Mouse (Mus musculus) forebrain, embryonic 12.5 days (tissue): ENCODE data around the gene Ccm2. TPM values are rescaled to one million over a fixed set of nuclear protein-coding genes. Genes with fewer than 3 reads are reported as not detected.

Experiments used
- ATAC-seq: fragments of 200-750 bp; cut with Nextera tagmentation; 2 replicates; pipeline ENCODE4 v1.8.0; 2017; ENCODE audit warnings: moderate TSS enrichment; ENCODE audit not compliant: low FRiP score
- H3K27ac ChIP-seq: fragments of 300-500 bp; sonication (generic); 2 replicates; pipeline ENCODE4 v1.5.1; 2016; ENCODE audit warnings: mild to moderate bottlenecking
- H3K27me3 ChIP-seq: fragments of 300-500 bp; sonication (generic); 2 replicates; pipeline ENCODE4 v1.6.1; 2016; ENCODE audit warnings: mild to moderate bottlenecking
- H3K36me3 ChIP-seq: fragments of 300-500 bp; sonication (generic); replicated peaks from 2 replicates; pipeline ENCODE4 v1.6.1; 2016; ENCODE audit warnings: mild to moderate bottlenecking
- H3K4me1 ChIP-seq: fragments of 300-500 bp; sonication (generic); 2 replicates; pipeline ENCODE4 v1.6.1; 2016
- H3K4me2 ChIP-seq: fragments of 300-500 bp; sonication (generic); 2 replicates; pipeline ENCODE4 v1.6.1; 2016; ENCODE audit warnings: mild to moderate bottlenecking, moderate library complexity
- H3K4me3 ChIP-seq: fragments of 300-500 bp; sonication (generic); replicated peaks from 2 replicates; pipeline ENCODE4 v1.5.1; 2016; ENCODE audit warnings: mild to moderate bottlenecking
- H3K9ac ChIP-seq: fragments of 300-500 bp; sonication (generic); 2 replicates; pipeline ENCODE4 v1.6.1; 2016; ENCODE audit warnings: mild to moderate bottlenecking
- H3K9me3 ChIP-seq: fragments of 300-500 bp; sonication (generic); 2 replicates; pipeline ENCODE4 v1.6.1; 2016
- WGBS: fragments of 180-500 bp; shearing (Covaris S2); methylation state at CpG from one replicate; pipeline ENCODE4 v1.1.7; 2016; 5-methylcytosine and 5-hydroxymethylcytosine counted together
- polyA plus RNA-seq: library from polyadenylated mRNA; unstranded; fragments of >200 nt; fragmentation: Nextera tagmentation; extraction: Ambion mirVana; gene quantifications from 2 replicates; pipeline ENCODE4 v1.2.1, GENCODE M21; 2016

Gene Ccm2
- 89.9 and 90.7 TPM in 2 replicates for polyA plus RNA-seq

GRCm38 (mm10) chr11:6546205-6547013 lies at the start of gene Ccm2:
Ccm2 (plus strand) TSS chr11:6546887.
- Histone ChIP-seq H3K4me3 (peak within 1 kb of the TSS; percentile 95), H3K36me3 (no peaks in the 10 kb centered on the region; the same call in 1 of the 2 replicates), H3K4me1 (peaks cover 8% of the 10 kb centered on the region), H3K9ac (peak within 1 kb of the TSS; percentile 91), H3K9me3 (no peaks in the 10 kb centered on the region), H3K4me2 (peak within 1 kb of the TSS; percentile 73), H3K27me3 (no peaks in the 10 kb centered on the region), H3K27ac (peak within 1 kb of the TSS; percentile 98)
- ATAC-seq: peak; percentile 96
- WGBS: 2% methylated on average over 50 of the region's 57 CpGs

- H3K36me3 ChIP-seq: no peaks in the 10 kb centered on the region
- 83% methylated on average over 12 of the region's 12 CpGs for WGBS
- no peaks in the 10 kb centered on the region for H3K4me1 ChIP-seq
- H3K27me3 ChIP-seq: no peaks in the 10 kb centered on the region
- ATAC-seq: no peak
- no peak overlapping the region for H3K9ac ChIP-seq
- no peaks in the 10 kb centered on the region for H3K9me3 ChIP-seq
- no peak overlapping the region for H3K4me2 ChIP-seq
- H3K27ac ChIP-seq: no peak overlapping the region
- no peak overlapping the region for H3K4me3 ChIP-seq
These were observed 49.3 kb upstream of the Ccm2 start for GRCm38 (mm10) chr11:6497311-6497948.

GRCm38 (mm10) chr11:6502506-6502905 lies 44.2 kb upstream of the Ccm2 start:
- ATAC-seq: no peak
- H3K4me2 ChIP-seq: no peak overlapping the region
- H3K27ac ChIP-seq: no peak overlapping the region
- H3K9me3 ChIP-seq: no peaks in the 10 kb centered on the region
- H3K9ac ChIP-seq: no peak overlapping the region
- no peak overlapping the region for H3K4me3 ChIP-seq
- 99% methylated on average over 2 of the region's 2 CpGs for WGBS
- no peaks in the 10 kb centered on the region for H3K36me3 ChIP-seq
- H3K27me3 ChIP-seq: no peaks in the 10 kb centered on the region
- H3K4me1 ChIP-seq: no peaks in the 10 kb centered on the region

- Histone ChIP-seq H3K36me3 (no peaks in the 10 kb centered on the region), H3K27me3 (no peaks in the 10 kb centered on the region), H3K4me3 (no peak overlapping the region), H3K4me2 (no peak overlapping the region), H3K27ac (no peak overlapping the region), H3K4me1 (no peaks in the 10 kb centered on the region), H3K9me3 (no peaks in the 10 kb centered on the region), H3K9ac (no peak overlapping the region)
- 82% methylated on average over 3 of the region's 3 CpGs for WGBS
- ATAC-seq: no peak
These were observed 42.5 kb upstream of the Ccm2 start for GRCm38 (mm10) chr11:6504226-6504625.

- no peaks in the 10 kb centered on the region for H3K9me3 ChIP-seq
- ATAC-seq: no peak
- no peaks in the 10 kb centered on the region for H3K36me3 ChIP-seq
- H3K4me1 ChIP-seq: no peaks in the 10 kb centered on the region
- no peak overlapping the region for H3K4me3 ChIP-seq
- no peaks in the 10 kb centered on the region for H3K27me3 ChIP-seq
- no peak overlapping the region for H3K4me2 ChIP-seq
- WGBS: 82% methylated on average over 6 of the region's 6 CpGs
- no peak overlapping the region for H3K9ac ChIP-seq
- H3K27ac ChIP-seq: no peak overlapping the region
These were observed 42.0 kb upstream of the Ccm2 start for GRCm38 (mm10) chr11:6504689-6505088.

GRCm38 (mm10) chr11:6506516-6506915 lies 40.2 kb upstream of the Ccm2 start:
- Histone ChIP-seq H3K27ac (no peak overlapping the region), H3K9ac (no peak overlapping the region), H3K4me3 (no peak overlapping the region), H3K4me2 (no peak overlapping the region), H3K4me1 (no peaks in the 10 kb centered on the region), H3K36me3 (no peaks in the 10 kb centered on the region), H3K9me3 (no peaks in the 10 kb centered on the region), H3K27me3 (no peaks in the 10 kb centered on the region)
- WGBS: 90% methylated on average over 9 of the region's 9 CpGs
- ATAC-seq: no peak

- Histone ChIP-seq H3K4me2 (no peak overlapping the region), H3K27me3 (no peaks in the 10 kb centered on the region), H3K9me3 (no peaks in the 10 kb centered on the region), H3K9ac (no peak overlapping the region), H3K4me3 (no peak overlapping the region), H3K4me1 (no peaks in the 10 kb centered on the region), H3K27ac (no peak overlapping the region), H3K36me3 (no peaks in the 10 kb centered on the region)
- WGBS: 64% methylated on average over 1 of the region's 1 CpGs
- no peak for ATAC-seq
These were observed 38.3 kb upstream of the Ccm2 start for GRCm38 (mm10) chr11:6508269-6508876.

GRCm38 (mm10) chr11:6514837-6515236 lies 31.9 kb upstream of the Ccm2 start:
- 50% methylated on average over 7 of the region's 7 CpGs for WGBS
- no peak overlapping the region for H3K4me3 ChIP-seq
- no peak for ATAC-seq
- no peak overlapping the region for H3K9ac ChIP-seq
- no peak overlapping the region for H3K4me2 ChIP-seq
- H3K27me3 ChIP-seq: no peaks in the 10 kb centered on the region
- no peaks in the 10 kb centered on the region for H3K9me3 ChIP-seq
- H3K27ac ChIP-seq: no peak overlapping the region
- H3K36me3 ChIP-seq: no peaks in the 10 kb centered on the region
- no peaks in the 10 kb centered on the region for H3K4me1 ChIP-seq

GRCm38 (mm10) chr11:6519491-6520033 lies 27.1 kb upstream of the Ccm2 start:
- 78% methylated on average over 11 of the region's 11 CpGs for WGBS
- Histone ChIP-seq H3K4me1 (no peaks in the 10 kb centered on the region), H3K9ac (no peak overlapping the region), H3K4me3 (no peak overlapping the region), H3K27me3 (no peaks in the 10 kb centered on the region), H3K36me3 (peaks cover 9% of the 10 kb centered on the region), H3K4me2 (no peak overlapping the region), H3K27ac (no peak overlapping the region), H3K9me3 (no peaks in the 10 kb centered on the region)
- no peak for ATAC-seq

- Histone ChIP-seq H3K4me1 (0 out of 2 replicates have a peak, but pooled peaks cover 2% of the 10 kb centered on the region), H3K4me2 (no peak within 1 kb of the TSS), H3K27me3 (no peaks in the 10 kb centered on the region), H3K9me3 (no peaks in the 10 kb centered on the region), H3K9ac (no peak within 1 kb of the TSS), H3K4me3 (no peak within 1 kb of the TSS), H3K27ac (no peak within 1 kb of the TSS), H3K36me3 (peaks cover 20% of the 10 kb centered on the region)
- WGBS: 81% methylated on average over 7 of the region's 7 CpGs
- no peak for ATAC-seq
These were observed 26.0 kb upstream of the Ccm2 start, which contains the start of gene Myo1g for GRCm38 (mm10) chr11:6520507-6521173. Myo1g (minus strand) TSS chr11:6520965.

- no peak for ATAC-seq
- H3K4me2 ChIP-seq: no peak overlapping the region
- H3K4me1 ChIP-seq: peaks cover 17% of the 10 kb centered on the region
- no peak overlapping the region for H3K9ac ChIP-seq
- H3K27me3 ChIP-seq: no peaks in the 10 kb centered on the region
- no peaks in the 10 kb centered on the region for H3K9me3 ChIP-seq
- no peak overlapping the region for H3K27ac ChIP-seq
- WGBS: 77% methylated on average over 9 of the region's 9 CpGs
- peaks cover 30% of the 10 kb centered on the region for H3K36me3 ChIP-seq
- no peak overlapping the region for H3K4me3 ChIP-seq
These were observed 23.7 kb upstream of the Ccm2 start for GRCm38 (mm10) chr11:6522782-6523525.
